Mouse (Mus musculus) MEL (cell line): ENCODE data around the gene Ccdc102a. TPM values are rescaled to one million over a fixed set of nuclear protein-coding genes. Genes with fewer than 3 reads are reported as not detected.

Experiments used
- DNase-seq: peaks from one replicate; pipeline ENCODE4 v3.0.0; 2011; ENCODE audit warnings: low read depth, low spot score
- H3K27ac ChIP-seq: 2 replicates; pipeline ENCODE4 v1.5.1; 2012; ENCODE audit warnings: low read depth, mild to moderate bottlenecking, control low read depth, low read length, moderate library complexity; ENCODE audit not compliant: control insufficient read depth
- H3K27me3 ChIP-seq, 2 experiments: fragments of 150-350 bp in 1 of 2; sonication (generic) in 1 of 2; 2 replicates each; pipeline ENCODE4 v1.6.1; 2012; ENCODE audit warnings: low read length in 2 of 2, mild to moderate bottlenecking in 2 of 2, improper control_type of control experiment in 1 of 2, moderate library complexity in 1 of 2; ENCODE audit not compliant: insufficient read depth in 2 of 2, control insufficient read depth in 1 of 2
- H3K36me3 ChIP-seq, 2 experiments: 2 replicates each; pipeline ENCODE4 v1.6.1; 2012 to 2014; ENCODE audit warnings: low read length in 2 of 2, improper control_type of control experiment in 1 of 2, inconsistent platforms in 1 of 2, mild to moderate bottlenecking in 1 of 2; ENCODE audit not compliant: insufficient read depth in 2 of 2, control insufficient read depth in 1 of 2
- H3K4me1 ChIP-seq, 2 experiments: fragments of 150-350 bp in 1 of 2; sonication (generic) in 1 of 2; 2 replicates each; pipeline ENCODE4 v1.6.1; 2012; ENCODE audit warnings: low read length in 2 of 2, improper control_type of control experiment in 1 of 2, mild to moderate bottlenecking in 1 of 2; ENCODE audit not compliant: insufficient read depth in 2 of 2, control insufficient read depth in 1 of 2
- H3K4me3 ChIP-seq, 2 experiments: fragments of 150-350 bp in 1 of 2; sonication (generic) in 1 of 2; 2 replicates each; pipeline ENCODE4 v1.5.1; 2012; ENCODE audit warnings: low read depth in 2 of 2, low read length in 2 of 2, mild to moderate bottlenecking in 2 of 2, moderate library complexity in 2 of 2, control low read depth in 1 of 2, improper control_type of control experiment in 1 of 2; ENCODE audit not compliant: control insufficient read depth in 1 of 2, insufficient read depth in 1 of 2
- H3K79me2 ChIP-seq: 2 replicates; pipeline ENCODE4 v1.6.1; 2012; ENCODE audit warnings: mild to moderate bottlenecking, low read length, moderate library complexity; ENCODE audit not compliant: control insufficient read depth, poor library complexity, insufficient read depth
- H3K9ac ChIP-seq: 2 replicates; pipeline ENCODE4 v1.6.1; 2012; ENCODE audit warnings: low read depth, mild to moderate bottlenecking, control low read depth, low read length, moderate library complexity; ENCODE audit not compliant: control insufficient read depth, poor library complexity, severe bottlenecking
- H3K9me3 ChIP-seq: fragments of 150-350 bp; sonication (generic); replicated peaks from 2 replicates; pipeline ENCODE4 v1.6.1; 2012; ENCODE audit warnings: mild to moderate bottlenecking, low read length, improper control_type of control experiment, moderate library complexity; ENCODE audit not compliant: insufficient read depth
- BHLHE40 ChIP-seq: IDR thresholded peaks from 2 replicates; pipeline ENCODE4 v1.6.1; 2012; ENCODE audit warnings: low read depth, mild to moderate bottlenecking, inconsistent platforms, low read length, improper control_type of control experiment, borderline replicate concordance
- CHD1 ChIP-seq: IDR thresholded peaks from 2 replicates; pipeline ENCODE4 v1.6.1; 2012; ENCODE audit warnings: low read depth, mild to moderate bottlenecking, inconsistent platforms, low read length, improper control_type of control experiment
- CHD2 ChIP-seq: IDR thresholded peaks from 2 replicates; pipeline ENCODE4 v1.6.1; 2011; ENCODE audit warnings: low read length, improper control_type of control experiment
- CTCF ChIP-seq, 3 experiments: IDR thresholded peaks in 2 of 3; conservative IDR thresholded peaks in 1 of 3; 2 replicates each; pipeline ENCODE4 v1.5.1; 2011 to 2012; ENCODE audit warnings: low read length in 3 of 3, low read depth in 2 of 3, mild to moderate bottlenecking in 2 of 3, improper control_type of control experiment in 1 of 3, inconsistent platforms in 1 of 3, mixed read lengths in 1 of 3, moderate library complexity in 1 of 3; ENCODE audit not compliant: control insufficient read depth in 1 of 3, insufficient read depth in 1 of 3, poor library complexity in 1 of 3, severe bottlenecking in 1 of 3
- E2F4 ChIP-seq: IDR thresholded peaks from 2 replicates; pipeline ENCODE4 v1.6.1; 2011; ENCODE audit warnings: low read depth, low read length, improper control_type of control experiment, borderline replicate concordance
- ELF1 ChIP-seq: IDR thresholded peaks from 2 replicates; pipeline ENCODE4 v1.6.1; 2014; ENCODE audit warnings: low read depth, mild to moderate bottlenecking, inconsistent platforms, low read length, improper control_type of control experiment, moderate library complexity
- EP300 ChIP-seq, 2 experiments: IDR thresholded peaks; 2 replicates each; pipeline ENCODE4 v1.6.1; 2011; ENCODE audit warnings: improper control_type of control experiment in 2 of 2, low read length in 2 of 2, low read depth in 1 of 2, mild to moderate bottlenecking in 1 of 2
- GABPA ChIP-seq: IDR thresholded peaks from 2 replicates; pipeline ENCODE4 v1.6.1; 2012; ENCODE audit warnings: low read depth, mild to moderate bottlenecking, inconsistent platforms, low read length, improper control_type of control experiment, moderate library complexity
- GATA1 ChIP-seq: IDR thresholded peaks from 2 replicates; pipeline ENCODE4 v1.6.1; 2011; ENCODE audit warnings: low read depth, low read length, improper control_type of control experiment
- HCFC1 ChIP-seq: IDR thresholded peaks from 2 replicates; pipeline ENCODE4 v1.6.1; 2012; ENCODE audit warnings: low read depth, mild to moderate bottlenecking, inconsistent platforms, low read length, improper control_type of control experiment, moderate library complexity
- KAT2A ChIP-seq: conservative IDR thresholded peaks from 2 replicates; pipeline ENCODE4 v1.6.1; 2012; ENCODE audit warnings: low read depth, low read length, improper control_type of control experiment, inconsistent platforms
- MAFK ChIP-seq: IDR thresholded peaks from 2 replicates; pipeline ENCODE4 v1.6.1; 2011; ENCODE audit warnings: low read depth, mild to moderate bottlenecking, low read length, improper control_type of control experiment, borderline replicate concordance
- MAZ ChIP-seq: IDR thresholded peaks from 2 replicates; pipeline ENCODE4 v1.6.1; 2012; ENCODE audit warnings: low read depth, mild to moderate bottlenecking, inconsistent platforms, low read length, improper control_type of control experiment
- MXI1 ChIP-seq: IDR thresholded peaks from 2 replicates; pipeline ENCODE4 v1.6.1; 2011; ENCODE audit warnings: mild to moderate bottlenecking, low read depth, low read length, improper control_type of control experiment
- MYB ChIP-seq: IDR thresholded peaks from 2 replicates; pipeline ENCODE4 v1.6.1; 2011; ENCODE audit warnings: mild to moderate bottlenecking, low read depth, low read length, improper control_type of control experiment
- MYC ChIP-seq: IDR thresholded peaks from 2 replicates; pipeline ENCODE4 v1.6.1; 2011; ENCODE audit warnings: low read depth, mild to moderate bottlenecking, low read length, improper control_type of control experiment, moderate library complexity
- NELFE ChIP-seq: IDR thresholded peaks from 2 replicates; pipeline ENCODE4 v1.6.1; 2011; ENCODE audit warnings: low read depth, low read length, improper control_type of control experiment
- NRF1 ChIP-seq: IDR thresholded peaks from 2 replicates; pipeline ENCODE4 v1.6.1; 2014; ENCODE audit warnings: low read depth, mild to moderate bottlenecking, inconsistent platforms, low read length, improper control_type of control experiment, moderate library complexity; ENCODE audit not compliant: poor library complexity, insufficient read depth, severe bottlenecking
- POLR2A ChIP-seq, 2 experiments: IDR thresholded peaks; 2 replicates each; pipeline ENCODE4 v1.6.1; 2011 to 2012; ENCODE audit warnings: low read length in 2 of 2, mild to moderate bottlenecking in 2 of 2, control low read depth in 1 of 2, improper control_type of control experiment in 1 of 2, low read depth in 1 of 2, moderate library complexity in 1 of 2; ENCODE audit not compliant: control insufficient read depth in 1 of 2, insufficient read depth in 1 of 2, poor library complexity in 1 of 2
- POLR2AphosphoS2 ChIP-seq: IDR thresholded peaks from 2 replicates; pipeline ENCODE4 v1.6.1; 2011; ENCODE audit warnings: low read length, improper control_type of control experiment
- POLR2AphosphoS5 ChIP-seq: IDR thresholded peaks from 2 replicates; pipeline ENCODE4 v1.6.1; 2012; ENCODE audit warnings: low read depth, borderline replicate concordance, mild to moderate bottlenecking, inconsistent platforms, low read length, moderate library complexity, mixed read lengths
- RAD21 ChIP-seq: IDR thresholded peaks from 2 replicates; pipeline ENCODE4 v1.6.1; 2011; ENCODE audit warnings: mild to moderate bottlenecking, low read depth, low read length, improper control_type of control experiment
- SIN3A ChIP-seq: IDR thresholded peaks from 2 replicates; pipeline ENCODE4 v1.6.1; 2012; ENCODE audit warnings: low read length, improper control_type of control experiment, inconsistent platforms
- SMC3 ChIP-seq: IDR thresholded peaks from 2 replicates; pipeline ENCODE4 v1.6.1; 2011; ENCODE audit warnings: low read depth, low read length, improper control_type of control experiment
- TCF12 ChIP-seq: IDR thresholded peaks from 2 replicates; pipeline ENCODE4 v1.6.1; 2014; ENCODE audit warnings: low read depth, mild to moderate bottlenecking, inconsistent platforms, low read length, improper control_type of control experiment, moderate library complexity
- UBTF ChIP-seq: IDR thresholded peaks from 2 replicates; pipeline ENCODE4 v1.6.1; 2012; ENCODE audit warnings: low read depth, mild to moderate bottlenecking, inconsistent platforms, low read length, improper control_type of control experiment, moderate library complexity, borderline replicate concordance; ENCODE audit not compliant: insufficient read depth
- USF2 ChIP-seq, 2 experiments: IDR thresholded peaks; 2 replicates each; pipeline ENCODE4 v1.6.1; 2011 to 2012; ENCODE audit warnings: improper control_type of control experiment in 2 of 2, low read length in 2 of 2, borderline replicate concordance in 1 of 2, inconsistent platforms in 1 of 2, low read depth in 1 of 2, mild to moderate bottlenecking in 1 of 2; ENCODE audit not compliant: insufficient read depth in 1 of 2
- ZC3H11A ChIP-seq: IDR thresholded peaks from 2 replicates; pipeline ENCODE4 v1.6.1; 2012; ENCODE audit warnings: low read depth, mild to moderate bottlenecking, inconsistent platforms, low read length, improper control_type of control experiment
- ZMIZ1 ChIP-seq: IDR thresholded peaks from 2 replicates; pipeline ENCODE4 v1.6.1; 2012; ENCODE audit warnings: low read depth, mild to moderate bottlenecking, inconsistent platforms, low read length, improper control_type of control experiment, moderate library complexity
- polyA plus RNA-seq, 2 experiments: library from polyadenylated mRNA; stranded (reverse) in 1 of 2; unstranded in 1 of 2; fragments of >175 nt in 1 of 2; fragments of >200 nt in 1 of 2; gene quantifications; 2 replicates each; pipeline versions ENCODE4 v1.2.1 to v1.2.4; 2012; ENCODE audit warnings: low replicate concordance in 2 of 2, low read depth in 1 of 2; ENCODE audit not compliant: insufficient read length in 2 of 2, insufficient read depth in 1 of 2, missing spikeins in 1 of 2
- total RNA-seq: library from RNA; depleted of rRNA; stranded (reverse); fragments of 300-350 nt; gene quantifications from 2 replicates; pipeline ENCODE4 v1.2.3, GENCODE M21; 2012

Gene Ccdc102a
- total and polyA plus RNA-seq, 3 experiments = 1.7 to 6.8 TPM; not detected in 1

DNA sequence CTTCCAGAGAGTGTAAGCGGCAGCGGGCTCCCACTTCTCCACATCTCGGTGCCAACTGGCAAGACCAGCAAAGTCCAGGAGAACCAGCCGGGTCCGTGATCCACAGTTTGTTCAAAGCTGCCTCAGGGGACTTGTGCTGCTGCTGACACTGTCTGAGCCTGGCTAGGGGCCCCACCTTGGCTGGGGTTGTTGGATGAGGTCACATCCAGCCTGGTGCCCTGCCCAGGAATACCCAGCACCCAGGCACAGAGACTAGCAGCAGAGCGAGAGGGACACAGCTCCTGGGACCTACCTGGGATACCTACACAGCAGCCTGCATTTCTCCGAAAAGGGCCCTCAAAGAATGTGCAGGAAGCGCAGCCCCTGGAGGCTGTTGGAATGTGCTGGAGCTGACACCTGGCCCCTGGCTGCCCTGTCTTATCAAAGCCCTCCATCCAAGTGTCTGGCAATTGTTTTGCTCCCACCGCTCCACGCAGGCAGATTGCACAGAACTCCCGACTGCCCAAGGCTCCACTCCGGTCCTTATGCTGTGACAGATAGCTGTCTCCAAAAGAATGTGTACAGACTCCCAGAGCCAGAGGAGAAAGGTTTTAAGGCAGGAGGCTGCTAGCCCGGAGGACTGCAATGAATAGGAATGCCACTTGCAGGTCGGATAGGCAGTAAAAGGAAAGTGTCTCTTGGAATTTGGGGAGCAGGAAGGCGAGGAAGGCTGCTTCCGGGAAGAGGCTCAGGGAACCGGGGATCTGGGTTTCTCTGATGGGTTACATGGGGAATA is 42.6 kb downstream of the Ccdc102a start:
- peak overlapping the region; percentile 54 to 79 for H3K4me3 ChIP-seq
- no peak overlapping the region for H3K27ac ChIP-seq
- H3K4me1 ChIP-seq = peaks cover 2 to 12% of the 10 kb centered on the region in 2 experiments
- no peak for DNase-seq
- TF ChIP-seq MYC = no peak
- TF ChIP-seq TCF12 = no peak
- no peak for TF ChIP-seq MXI1
- no peak for TF ChIP-seq ZC3H11A
- no peak for TF ChIP-seq POLR2A (IDR thresholded peaks at IDR 0.05; ENCODE audit: control insufficient read depth in 1 of 2, insufficient read depth in 1 of 2, low read depth in 1 of 2, low read length in 2 of 2, poor library complexity in 1 of 2)
- no peak for TF ChIP-seq GABPA
- no peak for TF ChIP-seq UBTF
- no peak for TF ChIP-seq RAD21
- no peak for TF ChIP-seq BHLHE40
- TF ChIP-seq MAFK = no peak
- no peak for TF ChIP-seq ZMIZ1
- TF ChIP-seq ELF1 = no peak
- peak overlapping the region; percentile 64 for H3K9ac ChIP-seq
- H3K9me3 ChIP-seq = no peaks in the 10 kb centered on the region
- H3K36me3 ChIP-seq = peaks cover 0 to 6% of the 10 kb centered on the region in 2 experiments; a peak in 2 of 4 replicates
- peaks cover 8 to 11% of the 10 kb centered on the region in 2 experiments for H3K27me3 ChIP-seq
- H3K79me2 ChIP-seq = no peaks in the 10 kb centered on the region

DNA sequence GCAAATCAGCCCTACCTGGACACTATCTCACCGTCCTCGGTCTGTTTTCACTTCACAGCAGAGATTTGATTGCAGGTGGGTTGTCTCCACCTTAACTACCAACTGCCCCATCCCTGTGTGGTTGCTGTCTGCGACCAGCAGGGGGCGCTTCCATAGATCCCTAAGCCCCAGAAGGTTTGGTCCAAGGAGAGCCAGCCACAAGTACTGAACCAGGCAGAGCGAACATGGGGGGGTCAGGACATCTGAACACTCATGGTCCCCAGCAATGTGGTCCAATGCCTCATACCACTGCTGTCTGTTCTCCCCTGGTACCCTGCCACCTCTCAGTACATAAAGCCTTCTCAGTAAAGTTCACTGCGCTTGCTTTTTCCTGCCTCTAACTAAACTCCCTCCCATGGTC is 43.5 kb downstream of the Ccdc102a start:
- Histone ChIP-seq H3K9ac (no peak overlapping the region), H3K79me2 (no peaks in the 10 kb centered on the region), H3K36me3 (peaks cover 0 to 6% of the 10 kb centered on the region in 2 experiments; a peak in 2 of 4 replicates), H3K4me1 (peaks cover 2 to 12% of the 10 kb centered on the region in 2 experiments), H3K4me3 (no peak overlapping the region), H3K27ac (no peak overlapping the region), H3K27me3 (peaks cover 4 to 6% of the 10 kb centered on the region in 2 experiments), H3K9me3 (no peaks in the 10 kb centered on the region)
- peak; percentile 80 for DNase-seq
- TF ChIP-seq BHLHE40 (0 out of 2 replicates have a peak, but pooled peaks have one; percentile 1), MAZ (peak; percentile 50; the same call in 1 of the 2 replicates), ZC3H11A (no peak), E2F4 (no peak), USF2 (IDR thresholded peaks at IDR 0.05; ENCODE audit: borderline replicate concordance in 1 of 2, insufficient read depth in 1 of 2, low read depth in 1 of 2, low read length in 2 of 2) (no peak), SIN3A (no peak), RAD21 (peak; percentile 25), ELF1 (no peak), SMC3 (peak; percentile 64), CHD1 (no peak), HCFC1 (no peak), MYC (no peak), MYB (no peak), NRF1 (no peak), GATA1 (no peak), CHD2 (no peak), EP300 (IDR thresholded peaks at IDR 0.05; ENCODE audit: low read depth in 1 of 2, low read length in 2 of 2) (no peak), CTCF (IDR thresholded peaks at IDR 0.05 in 2 of 3, conservative IDR thresholded peaks at IDR 0.05 in 1 of 3; ENCODE audit: control insufficient read depth in 1 of 3, insufficient read depth in 1 of 3, low read depth in 2 of 3, low read length in 3 of 3, poor library complexity in 1 of 3, severe bottlenecking in 1 of 3) (peak; percentile 80 to 97 (median 86)), POLR2AphosphoS2 (no peak), POLR2A (IDR thresholded peaks at IDR 0.05; ENCODE audit: control insufficient read depth in 1 of 2, insufficient read depth in 1 of 2, low read depth in 1 of 2, low read length in 2 of 2, poor library complexity in 1 of 2) (no peak), TCF12 (no peak), KAT2A (no peak), POLR2AphosphoS5 (no peak), NELFE (no peak)
